Mouse (Mus musculus) intestine, embryonic 15.5 days (tissue): ENCODE measurements around the gene Nags. TPM values are rescaled to one million over a fixed set of nuclear protein-coding genes. Genes with fewer than 3 reads are reported as not detected.

Experiments
- ATAC-seq: fragments of 200-750 bp; cut with Nextera tagmentation; 2 replicates; pipeline ENCODE4 v1.8.0; 2017; ENCODE audit warnings: moderate TSS enrichment, moderate library complexity
- H3K27ac ChIP-seq: fragments of 300-500 bp; sonication (generic); 2 replicates; pipeline ENCODE4 v1.5.1; 2015; ENCODE audit warnings: mild to moderate bottlenecking, inconsistent platforms
- H3K27me3 ChIP-seq: fragments of 300-500 bp; sonication (generic); replicated peaks from 2 replicates; pipeline ENCODE4 v1.6.1; 2015; ENCODE audit warnings: inconsistent platforms
- H3K36me3 ChIP-seq: fragments of 300-500 bp; sonication (generic); 2 replicates; pipeline ENCODE4 v1.6.1; 2015; ENCODE audit warnings: inconsistent platforms
- H3K4me1 ChIP-seq: fragments of 300-500 bp; sonication (generic); replicated peaks from 2 replicates; pipeline ENCODE4 v1.6.1; 2015; ENCODE audit warnings: inconsistent platforms
- H3K4me2 ChIP-seq: fragments of 300-500 bp; sonication (generic); replicated peaks from 2 replicates; pipeline ENCODE4 v1.6.1; 2015; ENCODE audit warnings: mild to moderate bottlenecking, inconsistent platforms
- H3K4me3 ChIP-seq: fragments of 300-500 bp; sonication (generic); replicated peaks from 2 replicates; pipeline ENCODE4 v1.5.1; 2015; ENCODE audit warnings: inconsistent platforms
- H3K9ac ChIP-seq: fragments of 300-500 bp; sonication (generic); 2 replicates; pipeline ENCODE4 v1.6.1; 2015; ENCODE audit warnings: inconsistent platforms
- H3K9me3 ChIP-seq: fragments of 300-500 bp; sonication (generic); 2 replicates; pipeline ENCODE4 v1.6.1; 2016; ENCODE audit warnings: inconsistent platforms
- WGBS: fragments of 180-500 bp; shearing (Covaris S2); methylation state at CpG from one replicate; pipeline ENCODE4 v1.1.7; 2015; 5-methylcytosine and 5-hydroxymethylcytosine counted together
- polyA plus RNA-seq: library from polyadenylated mRNA; unstranded; fragments of >200 nt; fragmentation: Nextera tagmentation; extraction: Ambion mirVana; gene quantifications from 2 replicates; pipeline ENCODE4 v1.2.1, GENCODE M21; 2015

Gene Nags
- polyA plus RNA-seq, 1 experiment from 2014 or later: 24.0 TPM

- H3K4me2 ChIP-seq: peak overlapping the region; percentile 84
- no peak overlapping the region; the same call in 1 of the 2 replicates for H3K9ac ChIP-seq
- 46% methylated on average over 4 of the region's 4 CpGs for WGBS
- H3K36me3 ChIP-seq: peaks cover 12% of the 10 kb centered on the region; the same call in 1 of the 2 replicates
- H3K27ac ChIP-seq: peak overlapping the region; percentile 69
- H3K27me3 ChIP-seq: no peaks in the 10 kb centered on the region
- no peaks in the 10 kb centered on the region for H3K9me3 ChIP-seq
- no peak for ATAC-seq
- peak overlapping the region; percentile 58; the same call in 1 of the 2 replicates for H3K4me3 ChIP-seq
- peaks cover 15% of the 10 kb centered on the region for H3K4me1 ChIP-seq
Measured at GRCm38 (mm10) chr11:102190848-102191247, 45.5 kb downstream of the Nags start.

- H3K27ac ChIP-seq: no peak overlapping the region
- H3K4me1 ChIP-seq: peaks cover 14% of the 10 kb centered on the region
- H3K4me2 ChIP-seq: no peak overlapping the region
- H3K9ac ChIP-seq: no peak overlapping the region
- no peaks in the 10 kb centered on the region for H3K9me3 ChIP-seq
- no peak overlapping the region for H3K4me3 ChIP-seq
- peaks cover 25% of the 10 kb centered on the region for H3K36me3 ChIP-seq
- ATAC-seq: no peak
- no peaks in the 10 kb centered on the region for H3K27me3 ChIP-seq
- WGBS: 86% methylated on average over 9 of the region's 9 CpGs
Measured at GRCm38 (mm10) chr11:102193657-102194440, 48.5 kb downstream of the Nags start.

GRCm38 (mm10) chr11:102196018-102196797 is 50.9 kb downstream of the Nags start:
- H3K9ac ChIP-seq: no peak overlapping the region
- H3K36me3 ChIP-seq: peaks cover 35% of the 10 kb centered on the region
- no peak overlapping the region for H3K27ac ChIP-seq
- no peak overlapping the region for H3K4me3 ChIP-seq
- no peaks in the 10 kb centered on the region for H3K27me3 ChIP-seq
- 0 out of 2 replicates have a peak, but pooled peaks have one; percentile 6 for ATAC-seq
- H3K9me3 ChIP-seq: no peaks in the 10 kb centered on the region
- WGBS: 70% methylated on average over 21 of the region's 21 CpGs
- peaks cover 7% of the 10 kb centered on the region for H3K4me1 ChIP-seq
- H3K4me2 ChIP-seq: no peak overlapping the region

- Histone ChIP-seq H3K4me1 (0 out of 2 replicates have a peak, but pooled peaks cover 5% of the 10 kb centered on the region), H3K9me3 (no peaks in the 10 kb centered on the region), H3K27me3 (no peaks in the 10 kb centered on the region), H3K4me3 (no peak overlapping the region), H3K9ac (no peak overlapping the region), H3K27ac (no peak overlapping the region), H3K36me3 (peaks cover 44% of the 10 kb centered on the region), H3K4me2 (no peak overlapping the region)
- 67% methylated on average over 6 of the region's 6 CpGs for WGBS
- no peak for ATAC-seq
Measured at GRCm38 (mm10) chr11:102198245-102198644, 52.9 kb downstream of the Nags start.

Other genes with a start within 250 kb of the Nags start
- 0.13 TPM in 2 replicates for gene Sost, start 178.5 kb upstream of the Nags start, polyA plus RNA-seq
- not detected in 2 replicates for gene Cfap97d1, start 161.2 kb upstream of the Nags start, polyA plus RNA-seq
- 25.6 and 26.5 TPM in 2 replicates for gene Dusp3, start 158.5 kb upstream of the Nags start, polyA plus RNA-seq
- 7.6 and 7.9 TPM in 2 replicates for gene Mpp3, start 117.1 kb upstream of the Nags start, polyA plus RNA-seq
- gene Cd300lg, start 104.0 kb upstream of the Nags start, polyA plus RNA-seq: 0.98 and 1.6 TPM in 2 replicates
- 6.2 and 6.8 TPM in 2 replicates for gene Mpp2, start 57.0 kb upstream of the Nags start, polyA plus RNA-seq
- 4.5 and 6.2 TPM in 2 replicates for gene Ppy, start 44.2 kb upstream of the Nags start, polyA plus RNA-seq
- 57.2 and 75.0 TPM in 2 replicates for gene Pyy, start 37.7 kb upstream of the Nags start, polyA plus RNA-seq
- gene Tmem101, start 10.9 kb downstream of the Nags start, polyA plus RNA-seq: 23.8 and 26.4 TPM in 2 replicates
- gene Lsm12, start 39.8 kb downstream of the Nags start, polyA plus RNA-seq: 118 and 140 TPM in 2 replicates
- 31.1 and 33.9 TPM in 2 replicates for gene G6pc3, start 44.1 kb downstream of the Nags start, polyA plus RNA-seq
- 54.3 and 62.8 TPM in 2 replicates for gene Hdac5, start 84.7 kb downstream of the Nags start, polyA plus RNA-seq
- gene BC030867, start 103.4 kb downstream of the Nags start, polyA plus RNA-seq: 13.1 and 13.5 TPM in 2 replicates
- gene Asb16, start 123.2 kb downstream of the Nags start, polyA plus RNA-seq: 0.08 TPM in 1 of 2 replicates, not detected in the other
- 44.3 and 48.5 TPM in 2 replicates for gene Tmub2, start 139.4 kb downstream of the Nags start, polyA plus RNA-seq
- 11.8 and 13.6 TPM in 2 replicates for gene Atxn7l3, start 151.1 kb downstream of the Nags start, polyA plus RNA-seq
- gene Ubtf, start 174.2 kb downstream of the Nags start, polyA plus RNA-seq: 77.8 and 80.2 TPM in 2 replicates
- 15.2 and 18.0 TPM in 2 replicates for gene Slc4a1, start 220.7 kb downstream of the Nags start, polyA plus RNA-seq
- gene Rundc3a, start 247.9 kb downstream of the Nags start, polyA plus RNA-seq: 8.7 and 10.8 TPM in 2 replicates